Mouse (Mus musculus) hindbrain, embryonic 16.5 days (tissue): ENCODE measurements around the gene March6. TPM values are rescaled to one million over a fixed set of nuclear protein-coding genes. Genes with fewer than 3 reads are reported as not detected.

Experiments
- ATAC-seq: fragments of 200-750 bp; cut with Nextera tagmentation; 2 replicates; pipeline ENCODE4 v1.8.0; 2017; ENCODE audit warnings: moderate TSS enrichment, moderate library complexity
- H3K27ac ChIP-seq: fragments of 300-500 bp; sonication (generic); 2 replicates; pipeline ENCODE4 v1.5.1; 2014; ENCODE audit warnings: low read depth, mild to moderate bottlenecking, control low read depth, low read length, moderate library complexity
- H3K27me3 ChIP-seq: fragments of 300-500 bp; sonication (generic); replicated peaks from 2 replicates; pipeline ENCODE4 v1.6.1; 2014; ENCODE audit warnings: low read length; ENCODE audit not compliant: control insufficient read depth, insufficient read depth
- H3K36me3 ChIP-seq: fragments of 300-500 bp; sonication (generic); 2 replicates; pipeline ENCODE4 v1.6.1; 2014; ENCODE audit warnings: mild to moderate bottlenecking, low read length, moderate library complexity, mixed read lengths; ENCODE audit not compliant: control insufficient read depth, insufficient read depth
- H3K4me1 ChIP-seq: fragments of 300-500 bp; sonication (generic); 2 replicates; pipeline ENCODE4 v1.6.1; 2014; ENCODE audit warnings: low read depth, low read length; ENCODE audit not compliant: control insufficient read depth, insufficient read depth
- H3K4me2 ChIP-seq: fragments of 300-500 bp; sonication (generic); 2 replicates; pipeline ENCODE4 v1.6.1; 2014; ENCODE audit warnings: mild to moderate bottlenecking, low read length, control low read depth, moderate library complexity
- H3K4me3 ChIP-seq: fragments of 300-500 bp; sonication (generic); 2 replicates; pipeline ENCODE4 v1.5.1; 2014; ENCODE audit warnings: mild to moderate bottlenecking, low read length, control low read depth, moderate library complexity
- H3K9ac ChIP-seq: fragments of 300-500 bp; sonication (generic); 2 replicates; pipeline ENCODE4 v1.6.1; 2014; ENCODE audit warnings: low read depth, mild to moderate bottlenecking, control low read depth, low read length, moderate library complexity
- H3K9me3 ChIP-seq: fragments of 300-500 bp; sonication (generic); 2 replicates; pipeline ENCODE4 v1.6.1; 2014; ENCODE audit warnings: mild to moderate bottlenecking, low read length, moderate library complexity; ENCODE audit not compliant: control insufficient read depth
- WGBS: fragments of 180-500 bp; shearing (Covaris S2); extraction: QIAGEN DNeasy Blood & Tissue Kit; methylation state at CpG from one replicate; pipeline ENCODE4 v1.1.7; 2014; 5-methylcytosine and 5-hydroxymethylcytosine counted together
- polyA plus RNA-seq: library from polyadenylated mRNA; unstranded; fragments of >200 nt; fragmentation: Nextera tagmentation; extraction: Ambion mirVana; gene quantifications from 2 replicates; pipeline ENCODE4 v1.2.1, GENCODE M21; 2015

March6 gene
- polyA plus RNA-seq, 1 experiment from 2014 or later: 68.3 TPM

GRCm38 (mm10) chr15:31529103-31529502 is 1.8 kb downstream of the March6 start:
- peak overlapping the region; percentile 32; the same call in 1 of the 2 replicates for H3K9ac ChIP-seq
- no peaks in the 10 kb centered on the region for H3K27me3 ChIP-seq
- WGBS: 39% methylated on average over 6 of the region's 6 CpGs

DNA sequence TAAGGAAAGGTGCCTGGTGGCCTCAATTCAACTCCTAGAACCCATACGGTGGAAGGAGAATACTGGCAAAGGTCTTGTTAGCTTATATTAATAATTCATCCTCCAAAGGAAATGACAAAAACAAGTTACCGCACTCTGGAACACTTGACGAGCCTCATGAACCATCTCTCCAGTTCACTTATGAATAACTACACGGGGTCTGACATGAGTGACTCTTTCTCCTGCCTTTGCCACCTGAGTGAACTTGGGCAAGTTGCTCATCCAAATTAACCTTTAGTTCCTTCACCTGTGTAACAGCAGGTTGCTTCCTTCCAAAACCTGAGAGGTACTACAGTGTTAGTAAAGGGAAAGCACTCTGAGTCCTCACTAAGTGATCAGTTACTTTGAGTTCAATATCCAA is 2.4 kb downstream of the March6 start:
- no peaks in the 10 kb centered on the region for H3K9me3 ChIP-seq
- peaks cover 6% of the 10 kb centered on the region for H3K4me1 ChIP-seq
- H3K27me3 ChIP-seq: no peaks in the 10 kb centered on the region
- no peak overlapping the region for H3K4me3 ChIP-seq
- 91% methylated on average over 4 of the region's 4 CpGs for WGBS
- H3K27ac ChIP-seq: no peak overlapping the region
- H3K9ac ChIP-seq: no peak overlapping the region
- H3K4me2 ChIP-seq: no peak overlapping the region
- no peak for ATAC-seq
- H3K36me3 ChIP-seq: no peaks in the 10 kb centered on the region

More at GRCm38 (mm10) chr15:31529103-31529502, 1.8 kb downstream of the March6 start:
- Histone ChIP-seq H3K27ac (no peak overlapping the region), H3K4me1 (peaks cover 6% of the 10 kb centered on the region), H3K36me3 (no peaks in the 10 kb centered on the region), H3K4me2 (peak overlapping the region; percentile 90), H3K4me3 (peak overlapping the region; percentile 87), H3K9me3 (no peaks in the 10 kb centered on the region)
- no peak for ATAC-seq

DNA sequence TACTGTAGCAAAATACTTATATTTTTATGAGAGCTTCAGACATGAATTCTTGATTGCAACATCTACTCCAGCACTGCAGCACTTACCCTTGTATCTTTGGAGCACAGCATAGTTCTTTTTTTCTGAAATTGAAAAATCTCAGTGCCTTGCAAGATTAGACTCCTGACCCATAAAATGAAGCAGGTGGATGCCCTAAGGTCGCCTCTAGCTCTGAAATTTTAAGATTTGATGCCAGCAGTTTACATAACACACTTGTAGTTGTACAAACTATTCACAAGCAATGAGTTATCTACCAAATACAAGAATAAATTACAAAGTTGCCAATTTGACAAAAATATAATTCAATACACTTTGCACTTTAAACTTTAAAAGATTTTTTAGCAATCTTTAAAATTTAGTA is 4.4 kb downstream of the March6 start:
- WGBS: 97% methylated on average over 1 of the region's 1 CpGs
- Histone ChIP-seq H3K36me3 (no peaks in the 10 kb centered on the region), H3K27ac (no peak overlapping the region), H3K27me3 (no peaks in the 10 kb centered on the region), H3K4me2 (no peak overlapping the region), H3K9ac (no peak overlapping the region), H3K9me3 (no peaks in the 10 kb centered on the region), H3K4me1 (peaks cover 6% of the 10 kb centered on the region), H3K4me3 (no peak overlapping the region)
- ATAC-seq: no peak

GRCm38 (mm10) chr15:31519000-31519399 is 11.9 kb downstream of the March6 start:
- H3K4me1 ChIP-seq: no peaks in the 10 kb centered on the region
- H3K27me3 ChIP-seq: no peaks in the 10 kb centered on the region
- H3K9me3 ChIP-seq: no peaks in the 10 kb centered on the region
- H3K9ac ChIP-seq: no peak overlapping the region
- H3K27ac ChIP-seq: no peak overlapping the region
- no peaks in the 10 kb centered on the region for H3K36me3 ChIP-seq
- no peak overlapping the region for H3K4me3 ChIP-seq
- ATAC-seq: no peak
- no peak overlapping the region for H3K4me2 ChIP-seq
- WGBS: 71% methylated on average over 5 of the region's 5 CpGs

GRCm38 (mm10) chr15:31518371-31518770 is 12.5 kb downstream of the March6 start:
- no peak overlapping the region for H3K27ac ChIP-seq
- no peaks in the 10 kb centered on the region for H3K4me1 ChIP-seq
- no peak for ATAC-seq
- 92% methylated on average over 2 of the region's 2 CpGs for WGBS
- no peaks in the 10 kb centered on the region for H3K9me3 ChIP-seq
- H3K36me3 ChIP-seq: no peaks in the 10 kb centered on the region
- no peak overlapping the region for H3K4me2 ChIP-seq
- no peaks in the 10 kb centered on the region for H3K27me3 ChIP-seq
- H3K4me3 ChIP-seq: no peak overlapping the region
- H3K9ac ChIP-seq: no peak overlapping the region

DNA sequence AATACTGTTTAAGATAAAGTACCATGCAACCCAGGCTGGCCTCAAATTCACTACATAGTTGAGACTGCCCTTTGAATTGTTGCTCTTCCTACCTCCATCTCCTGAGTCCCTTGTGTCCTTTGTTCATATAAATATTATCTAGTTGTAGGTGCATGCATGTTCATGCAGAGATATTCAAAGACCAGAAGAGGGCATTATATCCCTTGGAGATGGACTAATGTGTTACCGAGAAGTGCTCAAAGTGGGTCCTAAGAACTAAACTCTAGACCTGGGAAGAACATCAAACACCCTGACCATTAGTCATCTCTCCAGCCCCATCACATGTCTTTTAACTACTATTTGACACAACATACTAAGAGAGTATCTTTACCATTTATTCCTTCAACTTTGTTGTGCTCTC is 13.7 kb downstream of the March6 start:
- 95% methylated on average over 1 of the region's 1 CpGs for WGBS

GRCm38 (mm10) chr15:31511795-31512194 is 19.1 kb downstream of the March6 start:
- Histone ChIP-seq H3K4me3 (no peak overlapping the region), H3K4me1 (peaks cover 10% of the 10 kb centered on the region), H3K27me3 (no peaks in the 10 kb centered on the region), H3K4me2 (no peak overlapping the region), H3K27ac (no peak overlapping the region), H3K36me3 (no peaks in the 10 kb centered on the region), H3K9me3 (no peaks in the 10 kb centered on the region), H3K9ac (no peak overlapping the region)
- 0 out of 2 replicates have a peak, but pooled peaks have one; percentile 41 for ATAC-seq
- WGBS: 82% methylated on average over 1 of the region's 1 CpGs

More for the DNA sequence above, 13.7 kb downstream of the March6 start:
- Histone ChIP-seq H3K27me3 (no peaks in the 10 kb centered on the region), H3K9me3 (no peaks in the 10 kb centered on the region), H3K27ac (no peak overlapping the region), H3K4me1 (no peaks in the 10 kb centered on the region), H3K4me2 (no peak overlapping the region), H3K4me3 (no peak overlapping the region), H3K9ac (no peak overlapping the region), H3K36me3 (no peaks in the 10 kb centered on the region)
- ATAC-seq: no peak

DNA sequence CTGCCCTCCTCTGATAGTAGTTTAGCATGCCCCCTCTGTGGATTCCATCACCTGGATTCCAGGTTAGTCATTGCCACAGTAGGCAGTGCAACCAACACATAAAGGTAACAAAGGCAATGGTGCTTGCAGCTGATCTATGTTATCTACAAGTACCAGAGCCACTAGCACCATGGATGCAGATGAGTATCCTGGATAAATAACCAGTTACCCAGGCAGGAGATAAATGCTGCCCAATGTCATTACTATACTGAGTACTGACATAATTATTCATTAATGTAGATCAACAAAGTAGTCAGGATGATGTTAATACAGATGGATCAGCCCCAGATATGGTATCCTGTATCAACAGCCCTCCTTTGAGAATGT is 19.5 kb downstream of the March6 start:
- Histone ChIP-seq H3K9me3 (no peaks in the 10 kb centered on the region), H3K4me2 (no peak overlapping the region), H3K4me3 (no peak overlapping the region), H3K36me3 (no peaks in the 10 kb centered on the region), H3K9ac (no peak overlapping the region), H3K27ac (no peak overlapping the region), H3K27me3 (no peaks in the 10 kb centered on the region), H3K4me1 (peaks cover 10% of the 10 kb centered on the region)
- ATAC-seq: 0 out of 2 replicates have a peak, but pooled peaks have one; percentile 13

DNA sequence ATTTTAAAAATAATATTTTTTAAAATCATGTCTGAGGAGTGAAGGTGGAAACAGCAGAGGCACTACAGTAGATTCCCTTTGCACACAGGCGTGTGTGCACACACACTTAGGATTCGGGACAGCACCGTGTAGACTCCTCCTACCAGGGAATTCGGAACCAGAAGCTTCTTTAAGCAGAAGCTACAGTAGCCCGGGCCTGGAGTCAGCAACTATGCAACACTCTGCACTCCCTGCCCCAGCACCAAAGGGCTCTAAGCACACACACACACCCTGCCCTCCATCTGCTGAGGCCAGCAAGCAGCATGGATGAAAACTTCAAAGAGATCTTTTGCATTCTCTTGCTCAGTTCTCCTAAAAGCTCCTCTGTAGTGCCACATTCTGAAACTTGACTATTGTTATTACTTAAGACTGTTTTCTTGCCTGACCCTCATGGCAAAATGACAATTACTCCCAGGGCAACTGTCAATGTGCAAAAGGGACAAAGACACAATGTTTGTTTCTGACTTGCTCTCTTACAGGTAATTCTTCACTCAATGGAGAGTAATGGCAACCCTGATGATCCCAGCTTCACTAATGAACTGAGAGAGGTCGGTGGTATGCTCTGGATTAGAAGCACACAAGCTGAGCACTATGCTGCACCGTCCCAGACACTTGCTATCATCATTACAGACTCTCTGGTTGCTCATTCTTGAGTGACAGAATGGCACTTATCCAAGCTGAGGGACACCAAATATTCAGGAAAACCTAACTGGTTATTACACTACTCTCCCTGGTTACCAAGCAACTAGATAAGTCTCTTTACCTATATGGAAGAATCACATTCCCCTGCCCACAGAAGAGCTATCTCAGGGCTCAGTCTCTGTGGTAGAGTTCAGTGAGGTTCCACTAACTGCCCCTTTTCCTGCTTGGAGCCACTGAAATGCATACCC is 20.1 kb downstream of the March6 start:
- Histone ChIP-seq H3K27me3 (no peaks in the 10 kb centered on the region), H3K36me3 (no peaks in the 10 kb centered on the region), H3K27ac (no peak overlapping the region), H3K4me2 (no peak overlapping the region), H3K4me1 (peaks cover 10% of the 10 kb centered on the region), H3K9ac (no peak overlapping the region), H3K4me3 (no peak overlapping the region), H3K9me3 (no peaks in the 10 kb centered on the region)
- ATAC-seq: peak; percentile 42
- 55% methylated on average over 7 of the region's 7 CpGs for WGBS
